Mouse (Mus musculus) midbrain, postnatal 0 days (tissue): Measurements from ENCODE around the gene Cisd1. TPM values are rescaled to one million over a fixed set of nuclear protein-coding genes. Genes with fewer than 3 reads are reported as not detected.

ENCODE experiments used
- ATAC-seq: fragments of 200-750 bp; cut with Nextera tagmentation; 2 replicates; pipeline ENCODE4 v1.8.0; 2017; ENCODE audit warnings: moderate number of reproducible peaks, mild to moderate bottlenecking, moderate TSS enrichment, moderate library complexity; ENCODE audit not compliant: low FRiP score
- DNase-seq: peaks from one replicate; pipeline ENCODE4 v3.0.0-alpha.2; 2015; ENCODE audit warnings: low spot score
- H3K27ac ChIP-seq: fragments of 300-500 bp; sonication (generic); 2 replicates; pipeline ENCODE4 v1.5.1; 2014; ENCODE audit warnings: low read depth, mild to moderate bottlenecking, low read length, mixed read lengths
- H3K27me3 ChIP-seq: fragments of 300-500 bp; sonication (generic); 2 replicates; pipeline ENCODE4 v1.6.1; 2014; ENCODE audit warnings: low read length, control low read depth, mixed read lengths; ENCODE audit not compliant: insufficient read depth
- H3K36me3 ChIP-seq: fragments of 300-500 bp; sonication (generic); 2 replicates; pipeline ENCODE4 v1.6.1; 2014; ENCODE audit warnings: low read length, control low read depth, mixed read lengths; ENCODE audit not compliant: insufficient read depth
- H3K4me1 ChIP-seq: fragments of 300-500 bp; sonication (generic); 2 replicates; pipeline ENCODE4 v1.6.1; 2014; ENCODE audit warnings: mild to moderate bottlenecking, control low read depth, antibody characterized with exemption, low read length, mixed read lengths; ENCODE audit not compliant: insufficient read depth
- H3K4me2 ChIP-seq: fragments of 300-500 bp; sonication (generic); 2 replicates; pipeline ENCODE4 v1.6.1; 2014; ENCODE audit warnings: low read depth, mild to moderate bottlenecking, low read length, mixed read lengths; ENCODE audit not compliant: poor library complexity, severe bottlenecking
- H3K4me3 ChIP-seq: fragments of 300-500 bp; sonication (generic); 2 replicates; pipeline ENCODE4 v1.5.1; 2014; ENCODE audit warnings: low read depth, mild to moderate bottlenecking, low read length, moderate library complexity
- H3K9ac ChIP-seq: fragments of 300-500 bp; sonication (generic); replicated peaks from 2 replicates; pipeline ENCODE4 v1.6.1; 2014; ENCODE audit warnings: mild to moderate bottlenecking, low read length, moderate library complexity, mixed read lengths; ENCODE audit not compliant: poor library complexity, severe bottlenecking
- H3K9me3 ChIP-seq: fragments of 300-500 bp; sonication (generic); 2 replicates; pipeline ENCODE4 v1.6.1; 2016; ENCODE audit warnings: low read length, control low read depth
- CTCF ChIP-seq: IDR thresholded peaks from 2 replicates; pipeline ENCODE4 v1.5.1; 2016; ENCODE audit warnings: antibody characterized with exemption, mild to moderate bottlenecking
- WGBS: fragments of 180-500 bp; shearing (Covaris S2); extraction: QIAGEN DNeasy Blood & Tissue Kit; methylation state at CpG from one replicate; pipeline ENCODE4 v1.1.7; 2014; 5-methylcytosine and 5-hydroxymethylcytosine counted together
- polyA plus RNA-seq: library from polyadenylated mRNA; unstranded; fragments of >200 nt; fragmentation: Nextera tagmentation; extraction: Ambion mirVana; gene quantifications from 2 replicates; pipeline ENCODE4 v1.2.1, GENCODE M21; 2015
- total RNA-seq: library from RNA; depleted of rRNA; stranded (reverse); fragments of >200 nt; gene quantifications from 2 replicates; pipeline ENCODE4 v1.2.3, GENCODE M21; 2014

The Cisd1 gene
- total and polyA plus RNA-seq, 2 experiments from 2014 or later: 92.1 to 378 TPM

DNA sequence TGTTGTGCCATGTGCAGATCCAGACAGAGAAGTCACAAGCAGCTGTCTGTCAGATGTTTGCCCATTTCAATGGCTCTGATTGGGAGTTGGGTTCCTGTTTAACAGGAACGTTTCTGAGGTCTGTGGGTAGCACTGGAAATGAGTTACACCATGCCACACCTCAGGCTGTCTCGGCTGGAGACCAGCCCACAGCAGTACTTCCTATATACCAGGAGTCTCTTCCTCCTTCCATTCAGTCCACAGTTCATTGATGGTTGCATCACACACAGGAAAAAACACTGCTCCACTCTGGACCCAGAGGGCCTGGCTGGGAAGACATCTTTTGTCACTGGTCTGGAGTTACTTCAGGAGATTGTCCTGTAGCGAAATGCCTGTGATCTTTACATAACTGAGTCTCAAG, 24.7 kb upstream of the Cisd1 start:
- H3K27me3 ChIP-seq: no peaks in the 10 kb centered on the region
- H3K4me3 ChIP-seq: no peak overlapping the region
- H3K9me3 ChIP-seq: no peaks in the 10 kb centered on the region
- H3K36me3 ChIP-seq: peaks cover 13% of the 10 kb centered on the region
- H3K27ac ChIP-seq: no peak overlapping the region
- ATAC-seq (no peak), DNase-seq (no peak)
- no peak overlapping the region for H3K9ac ChIP-seq
- no peak for TF ChIP-seq CTCF
- H3K4me1 ChIP-seq: no peaks in the 10 kb centered on the region
- no peak overlapping the region for H3K4me2 ChIP-seq
- WGBS: 98% methylated on average over 3 of the region's 3 CpGs

DNA sequence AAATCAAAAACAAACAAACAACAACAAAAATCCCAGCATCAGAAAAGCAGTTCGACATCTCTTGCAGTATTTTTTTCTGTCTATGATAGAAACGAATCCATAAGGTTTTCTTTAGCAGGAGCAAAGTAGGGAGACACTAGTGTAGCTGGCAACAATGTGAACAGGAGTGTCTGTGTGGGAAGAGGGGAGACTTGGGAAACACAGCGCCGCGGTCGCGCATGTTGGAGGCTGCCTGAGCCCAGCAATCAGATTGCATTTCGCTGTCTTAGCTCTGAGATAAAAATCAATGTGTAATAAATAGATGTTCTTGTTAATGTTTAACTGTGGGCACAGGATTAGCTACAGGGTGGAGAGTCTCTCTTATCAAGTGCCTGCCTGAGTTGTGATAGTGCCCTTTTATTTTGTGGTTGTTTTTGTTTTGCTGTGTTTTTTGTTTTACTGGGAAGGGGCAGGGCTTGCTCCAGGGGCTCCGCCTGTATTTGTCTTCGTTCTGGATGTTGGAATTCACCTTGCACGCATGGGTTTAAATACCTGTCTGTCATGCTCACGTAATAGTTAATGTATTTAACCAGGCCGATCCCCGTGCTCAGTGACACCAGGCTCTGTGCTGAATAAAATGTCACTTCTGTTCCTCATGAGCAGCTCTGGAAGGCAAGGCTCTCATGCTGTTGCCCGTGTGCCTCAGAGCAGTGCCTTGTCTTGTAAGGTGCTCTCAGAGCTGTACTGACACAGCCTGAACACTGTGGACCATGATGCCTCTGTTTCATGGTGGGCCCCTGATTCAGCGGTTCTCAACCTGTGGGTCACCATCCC, 23.6 kb upstream of the Cisd1 start:
- Histone ChIP-seq H3K27me3 (no peaks in the 10 kb centered on the region), H3K4me1 (no peaks in the 10 kb centered on the region), H3K9ac (no peak overlapping the region), H3K9me3 (no peaks in the 10 kb centered on the region), H3K27ac (no peak overlapping the region), H3K4me3 (no peak overlapping the region), H3K36me3 (peaks cover 18% of the 10 kb centered on the region), H3K4me2 (no peak overlapping the region)
- DNase-seq (no peak), ATAC-seq (no peak)
- TF ChIP-seq CTCF: no peak
- 81% methylated on average over 16 of the region's 16 CpGs for WGBS

DNA sequence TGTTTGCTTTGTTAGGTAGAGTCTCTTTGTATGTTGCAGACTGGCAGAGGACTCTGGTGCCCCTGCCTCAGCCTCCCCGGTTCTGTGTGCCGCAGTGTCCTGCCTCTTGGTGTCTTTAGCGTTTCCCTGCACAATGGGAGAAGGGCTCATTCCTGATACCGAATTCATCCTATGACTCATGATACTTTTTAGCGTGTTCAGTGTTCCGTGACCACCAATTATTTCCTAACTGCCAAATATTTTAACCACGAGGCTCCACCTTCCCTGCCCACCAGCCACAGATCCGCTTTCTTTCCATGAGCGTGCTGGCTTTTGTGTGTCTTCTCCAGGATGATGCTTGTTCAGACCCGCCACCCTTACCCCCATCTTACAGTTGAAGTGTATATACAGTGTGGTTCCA, 19.1 kb upstream of the Cisd1 start:
- no peaks in the 10 kb centered on the region for H3K9me3 ChIP-seq
- ATAC-seq (no peak), DNase-seq (no peak)
- WGBS: 90% methylated on average over 10 of the region's 10 CpGs
- no peaks in the 10 kb centered on the region for H3K27me3 ChIP-seq
- H3K27ac ChIP-seq: no peak overlapping the region
- no peak overlapping the region for H3K4me2 ChIP-seq
- H3K36me3 ChIP-seq: peaks cover 18% of the 10 kb centered on the region; the same call in 1 of the 2 replicates
- peaks cover 5% of the 10 kb centered on the region; the same call in 1 of the 2 replicates for H3K4me1 ChIP-seq
- no peak overlapping the region for H3K4me3 ChIP-seq
- no peak for TF ChIP-seq CTCF
- no peak overlapping the region for H3K9ac ChIP-seq

DNA sequence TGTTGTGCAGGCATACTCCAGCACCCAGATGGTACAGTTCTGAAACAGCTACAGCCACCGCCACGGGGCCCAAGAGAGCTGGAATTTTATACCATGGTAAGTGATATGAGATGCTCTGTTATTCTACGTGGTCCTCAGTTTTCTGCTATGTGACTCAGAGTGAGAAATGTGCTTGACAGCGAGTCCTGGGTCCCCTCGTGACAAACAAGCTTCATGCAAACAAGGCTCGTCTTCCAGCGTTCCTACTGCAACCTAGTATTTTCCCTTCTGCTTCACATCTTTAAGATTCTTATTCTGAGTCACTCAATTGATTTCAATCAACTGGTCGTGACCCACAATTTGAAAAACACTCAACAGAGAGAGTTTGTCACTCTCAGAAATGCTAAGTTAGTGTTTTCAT, 18.7 kb upstream of the Cisd1 start:
- H3K27ac ChIP-seq: no peak overlapping the region
- WGBS: 85% methylated on average over 8 of the region's 8 CpGs
- no peaks in the 10 kb centered on the region for H3K9me3 ChIP-seq
- no peak for ATAC-seq
- no peak overlapping the region for H3K9ac ChIP-seq
- H3K36me3 ChIP-seq: peaks cover 18% of the 10 kb centered on the region; the same call in 1 of the 2 replicates
- peaks cover 5% of the 10 kb centered on the region; the same call in 1 of the 2 replicates for H3K4me1 ChIP-seq
- no peaks in the 10 kb centered on the region for H3K27me3 ChIP-seq
- TF ChIP-seq CTCF: no peak
- no peak overlapping the region for H3K4me2 ChIP-seq
- H3K4me3 ChIP-seq: no peak overlapping the region
- no peak for DNase-seq

DNA sequence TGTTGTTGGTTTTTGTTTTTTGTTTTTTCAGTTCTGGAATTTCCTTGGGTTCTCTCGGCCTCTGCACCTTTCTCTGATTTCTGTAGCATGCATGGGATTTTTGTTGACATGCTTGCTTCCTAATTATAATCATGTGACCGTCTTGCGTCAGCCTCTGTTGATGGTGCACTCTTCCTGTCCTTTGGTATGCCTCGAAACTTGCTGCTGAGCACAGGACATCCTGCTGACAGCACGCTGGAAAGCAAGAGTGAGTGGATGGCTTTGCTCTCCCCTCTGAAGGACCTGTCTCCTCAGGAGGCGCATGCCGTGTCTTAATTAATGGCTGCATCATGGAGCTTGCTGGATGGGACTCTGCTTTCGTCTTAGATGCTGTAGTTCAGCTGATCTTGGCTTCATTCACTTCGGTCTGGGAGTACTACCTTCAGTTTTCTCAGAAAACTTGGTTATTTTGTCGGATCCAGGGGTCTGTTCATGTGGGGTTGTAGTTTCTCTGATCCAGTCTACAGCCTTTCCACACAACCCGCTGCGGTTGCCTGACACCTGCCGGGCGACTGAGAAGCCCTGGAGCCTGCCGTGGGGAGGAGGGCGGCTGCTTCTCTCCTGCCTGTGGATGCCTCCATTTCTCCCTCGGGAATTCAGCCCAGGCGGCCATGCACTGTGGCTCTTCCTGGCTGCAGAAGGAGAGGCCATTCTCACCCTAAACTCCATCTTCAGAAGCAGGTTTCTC, 17.2 kb upstream of the Cisd1 start:
- Histone ChIP-seq H3K9ac (no peak overlapping the region; the same call in 1 of the 2 replicates), H3K4me2 (peak overlapping the region; percentile 36), H3K27ac (no peak overlapping the region), H3K27me3 (no peaks in the 10 kb centered on the region), H3K36me3 (peaks cover 13% of the 10 kb centered on the region; the same call in 1 of the 2 replicates), H3K4me3 (no peak overlapping the region), H3K4me1 (peaks cover 5% of the 10 kb centered on the region; the same call in 1 of the 2 replicates), H3K9me3 (no peaks in the 10 kb centered on the region)
- TF ChIP-seq CTCF: no peak
- WGBS: 16% methylated on average over 18 of the region's 18 CpGs
- ATAC-seq (no peak), DNase-seq (no peak)

DNA sequence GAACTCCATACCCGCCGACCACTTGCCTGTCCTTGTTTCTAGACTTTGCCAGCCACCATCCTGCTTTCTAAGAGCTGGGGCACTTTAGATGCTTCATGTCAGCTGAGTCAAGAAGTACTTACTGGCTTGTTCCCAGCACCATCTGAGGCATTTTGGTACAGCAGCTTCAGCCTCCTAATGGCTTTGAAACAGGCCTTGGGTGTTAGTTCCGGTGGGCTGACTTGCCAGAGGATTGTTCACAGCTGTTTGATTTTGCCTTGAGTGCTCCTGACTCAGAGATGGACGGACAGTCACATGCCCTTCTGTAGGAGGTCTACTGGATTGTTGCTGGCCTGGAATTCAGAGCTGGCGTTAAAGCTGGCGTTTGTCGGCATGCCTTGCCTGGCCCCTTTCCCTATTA, 16.3 kb upstream of the Cisd1 start:
- Histone ChIP-seq H3K27ac (no peak overlapping the region), H3K9ac (no peak overlapping the region), H3K36me3 (peaks cover 11% of the 10 kb centered on the region), H3K27me3 (no peaks in the 10 kb centered on the region), H3K9me3 (no peaks in the 10 kb centered on the region), H3K4me3 (no peak overlapping the region), H3K4me2 (no peak overlapping the region), H3K4me1 (peaks cover 5% of the 10 kb centered on the region; the same call in 1 of the 2 replicates)
- WGBS: 67% methylated on average over 7 of the region's 7 CpGs
- no peak for TF ChIP-seq CTCF
- DNase-seq (no peak), ATAC-seq (no peak)
